Mouse (Mus musculus) adrenal gland, adult 10 weeks (tissue): Measurements from ENCODE around the gene Dbn1. TPM values are rescaled to one million over a fixed set of nuclear protein-coding genes. Genes with fewer than 3 reads are reported as not detected.

ENCODE experiments used
- polyA plus RNA-seq: library from polyadenylated mRNA; stranded (reverse); fragments of 350-450 nt; fragmentation: Illumina TruSeq; extraction: RNeasy Lipid Tissue Mini Kit (QIAGEN cat#74804); gene quantifications from one replicate; pipeline ENCODE4 v1.2.3, GENCODE M21; 2014; ENCODE audit warnings: low read depth, low replicate concordance

Dbn1 gene
- 1.9 TPM for polyA plus RNA-seq

DNA sequence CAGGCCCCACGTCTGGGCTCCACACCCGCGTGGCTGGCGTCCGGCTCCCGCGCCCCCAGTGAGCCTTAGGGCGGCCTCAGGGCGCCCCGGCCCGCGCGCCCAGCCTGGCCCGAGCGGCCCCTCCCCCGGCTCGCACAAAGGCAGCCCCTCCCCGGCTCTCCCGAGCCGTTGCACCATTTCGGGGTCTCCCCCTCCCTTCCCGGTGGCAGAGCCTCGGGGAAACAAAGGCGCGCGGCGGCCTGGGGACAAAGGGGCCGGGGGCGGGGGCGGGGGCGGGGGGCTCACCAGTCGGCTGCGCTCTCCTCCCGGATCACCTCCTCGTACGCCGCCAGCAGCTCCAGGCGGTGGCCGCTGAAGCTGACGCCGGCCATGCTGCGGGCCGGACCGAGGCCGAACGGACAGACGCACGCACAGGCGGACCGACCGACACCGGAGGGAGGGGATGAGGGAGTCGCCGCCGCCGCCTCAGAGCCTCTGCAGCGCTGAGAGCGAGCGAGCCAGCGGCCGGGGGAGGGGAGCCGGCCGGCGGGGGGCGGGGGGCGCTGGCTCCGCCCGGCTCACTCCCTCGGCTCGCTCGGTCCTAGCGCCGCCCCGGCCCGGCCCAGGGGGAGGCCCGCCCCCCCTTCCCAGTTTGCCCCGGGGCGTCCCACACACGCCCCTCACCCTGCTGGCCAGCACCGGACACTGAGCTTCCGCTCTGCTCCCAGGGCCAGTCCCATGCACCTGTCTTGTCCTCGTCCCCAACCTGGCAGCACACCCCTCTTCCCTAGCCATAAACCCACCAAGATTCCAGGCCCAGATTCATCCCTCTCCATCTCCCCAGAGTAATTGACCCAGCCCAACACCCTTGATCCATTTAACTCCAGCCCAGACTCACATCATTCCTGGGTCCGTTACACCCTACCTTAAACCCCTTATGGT lies at the start of gene Dbn1:
TSS of gene Dbn1 (minus strand) at position 534 of the 921 bp plus-strand sequence.

DNA sequence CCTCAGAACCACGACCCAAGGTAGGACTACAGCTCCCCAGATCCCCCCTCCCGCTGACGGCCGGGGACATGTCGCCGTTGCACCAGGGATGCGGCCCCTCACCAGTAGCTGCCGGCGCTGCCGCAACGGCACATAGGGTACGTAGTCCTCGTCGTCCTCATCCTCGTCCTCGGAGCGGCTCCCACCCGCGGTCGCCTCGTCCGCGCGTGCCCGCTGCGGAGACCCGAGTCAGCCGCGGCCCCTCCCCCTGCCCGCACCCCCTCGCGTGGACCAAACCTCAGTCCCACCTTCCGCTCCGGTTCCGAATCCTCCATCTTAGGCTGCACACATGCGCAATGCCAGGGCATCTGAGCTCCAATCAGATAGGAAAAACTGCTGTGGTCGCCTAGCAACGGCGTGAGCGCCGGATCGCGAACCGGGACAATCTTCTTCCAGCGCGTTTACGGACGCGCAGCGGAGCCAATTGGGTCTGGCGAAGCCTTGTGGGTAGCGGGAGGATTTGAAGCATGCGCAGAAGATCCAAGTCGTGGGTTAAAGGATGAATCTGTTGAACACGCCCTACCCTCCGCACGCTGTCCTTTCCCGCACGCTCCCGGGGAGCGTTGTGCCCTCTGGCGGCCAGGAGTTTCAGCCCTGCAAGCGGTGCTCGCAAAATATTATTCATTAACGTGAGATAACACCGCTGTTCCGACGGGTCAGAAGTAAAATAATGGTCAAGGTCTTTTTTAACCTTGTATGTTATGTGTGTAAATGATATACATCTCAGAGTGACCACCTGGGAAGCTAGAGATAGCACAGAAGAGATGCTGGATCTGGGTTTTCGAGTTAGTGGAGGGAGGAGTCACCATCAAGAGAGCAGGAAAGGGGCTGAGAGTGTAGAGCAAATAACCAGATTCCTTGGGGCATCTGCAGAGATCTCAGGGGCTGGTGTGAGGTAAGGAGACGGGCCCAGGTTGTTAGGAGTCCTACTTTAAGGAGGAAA lies 48.6 kb upstream of the Dbn1 start, which contains the start of gene Ddx41:
TSS of gene Ddx41 (minus strand) at position 465 of the 982 bp plus-strand sequence.

GRCm38 (mm10) chr13:55529198-55529915 lies 41.4 kb upstream of the Dbn1 start, which contains the start of gene Dok3:
Gene Dok3 (minus strand): TSS chr13:55529296.

GRCm38 (mm10) chr13:55513111-55513748 lies 25.3 kb upstream of the Dbn1 start, which contains the start of gene Pdlim7:
Gene Pdlim7 (minus strand): TSS chr13:55513676.

GRCm38 (mm10) chr13:55464027-55464884 lies 23.7 kb downstream of the Dbn1 start, which contains the start of gene Prr7:
Gene Prr7 (plus strand): TSS chr13:55464267.

DNA sequence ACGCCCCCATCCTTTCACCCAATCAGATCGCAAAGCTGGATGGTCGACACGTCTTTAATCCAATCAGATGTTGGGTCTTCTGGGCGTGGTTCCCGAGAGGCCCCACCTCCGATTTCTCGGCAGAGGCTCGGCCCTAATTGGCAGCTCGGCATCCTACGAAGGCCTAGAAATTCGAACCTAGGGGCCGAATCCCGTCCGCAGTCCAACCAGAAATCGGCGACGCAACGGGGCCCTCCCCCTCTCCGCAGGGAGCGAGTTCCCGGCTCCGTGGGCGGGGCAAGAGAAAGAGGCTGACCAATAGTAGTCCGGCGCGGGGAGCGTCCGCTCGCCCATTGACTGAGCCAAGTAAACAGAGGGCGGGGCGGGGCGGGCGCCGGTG lies 43.0 kb downstream of the Dbn1 start, which contains the start of gene Grk6:
TSS of gene Grk6 (plus strand) at position 136 of the 379 bp plus-strand sequence.

DNA sequence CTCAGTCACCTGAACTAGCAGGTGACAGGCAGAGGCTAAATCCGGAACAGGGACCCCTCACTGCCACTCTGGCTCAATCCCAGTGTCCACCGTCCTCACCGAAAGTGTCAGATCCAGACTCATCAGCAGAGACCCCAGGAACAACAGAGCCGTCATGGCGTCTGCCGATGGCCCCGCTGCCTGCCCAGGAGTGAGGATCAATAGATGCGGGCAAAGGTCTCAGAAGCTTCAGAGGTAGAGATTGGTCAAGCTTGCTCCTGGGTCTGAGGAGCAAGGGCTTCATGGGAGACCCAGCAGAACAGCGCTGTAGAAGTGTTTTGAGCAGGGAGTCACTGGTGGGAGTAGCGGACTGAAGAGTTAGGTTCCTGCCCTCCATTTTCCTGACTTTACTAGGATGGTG lies 61.3 kb downstream of the Dbn1 start, which contains the start of gene F12:
TSS of gene F12 (minus strand) at position 181 of the 400 bp plus-strand sequence.

Other genes with a start within 250 kb of the Dbn1 start
- gene Prelid1, start 167.6 kb downstream of the Dbn1 start, polyA plus RNA-seq, result 7.9 TPM
- gene Rab24, start 166.2 kb downstream of the Dbn1 start, polyA plus RNA-seq, result 10.7 TPM
- gene Mxd3, start 158.3 kb downstream of the Dbn1 start, polyA plus RNA-seq, result not detected
- 45.9 TPM for gene Lman2, start 125.3 kb downstream of the Dbn1 start, polyA plus RNA-seq
- not detected for gene Rgs14, start 118.4 kb downstream of the Dbn1 start, polyA plus RNA-seq
- gene Slc34a1, start 89.9 kb downstream of the Dbn1 start, polyA plus RNA-seq, result not detected
- not detected for gene Pfn3, start 72.9 kb downstream of the Dbn1 start, polyA plus RNA-seq
- gene F12, start 61.3 kb downstream of the Dbn1 start, polyA plus RNA-seq, result not detected
- gene Grk6, start 43.0 kb downstream of the Dbn1 start, polyA plus RNA-seq, result 7.3 TPM
- not detected for gene Prr7, start 23.8 kb downstream of the Dbn1 start, polyA plus RNA-seq
- 0.17 TPM for gene Pdlim7, start 25.6 kb upstream of the Dbn1 start, polyA plus RNA-seq
- gene Dok3, start 41.2 kb upstream of the Dbn1 start, polyA plus RNA-seq, result not detected
- 2.4 TPM for gene Ddx41, start 48.5 kb upstream of the Dbn1 start, polyA plus RNA-seq
- gene Fam193b, start 83.0 kb upstream of the Dbn1 start, polyA plus RNA-seq, result 4.1 TPM
- gene Tmed9, start 85.6 kb upstream of the Dbn1 start, polyA plus RNA-seq, result 86.5 TPM
- gene B4galt7, start 111.8 kb upstream of the Dbn1 start, polyA plus RNA-seq, result 2.7 TPM
- gene Caml, start 134.9 kb upstream of the Dbn1 start, polyA plus RNA-seq, result 48.3 TPM
- 69.3 TPM for gene Ddx46, start 146.9 kb upstream of the Dbn1 start, polyA plus RNA-seq
- 189 TPM for gene B230219D22Rik, start 205.0 kb upstream of the Dbn1 start, polyA plus RNA-seq
- 150 TPM for gene Txndc15, start 226.5 kb upstream of the Dbn1 start, polyA plus RNA-seq
- gene Pcbd2, start 239.3 kb upstream of the Dbn1 start, polyA plus RNA-seq, result 23.8 TPM